Mouse (Mus musculus): ENCODE measurements at regions not wholly inside any gene's neighbourhood (a gene's known extent, or its start where the extent isn't known, plus 50 kb on each side); places are given as distances from the start of the nearest gene placed in this dataset.

DNA sequence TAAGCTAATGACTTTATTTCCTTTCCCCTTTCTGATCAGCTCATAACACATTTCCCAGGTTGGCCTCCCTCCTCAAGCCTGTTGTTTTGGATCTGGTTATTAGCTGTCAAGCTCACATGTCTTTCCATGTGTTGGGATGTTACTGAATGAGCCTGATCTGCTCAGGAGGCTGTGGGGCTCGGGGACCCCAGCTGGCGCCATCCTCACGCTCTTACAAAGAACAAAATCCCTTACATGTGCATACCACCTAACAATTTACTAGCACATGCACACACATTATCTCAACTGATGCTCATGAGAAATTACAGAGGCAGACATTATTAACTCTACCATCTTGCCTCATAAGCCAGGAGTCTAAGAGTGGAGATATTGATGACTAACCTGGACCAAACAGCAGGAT lies 102.2 kb downstream of the Cbln1 start:
- no peak for DNase-seq
- H3K4me3 ChIP-seq (replicated peaks; ENCODE audit: extremely low read depth, low read depth, low read length) = no peak overlapping the region
- no peaks in the 10 kb centered on the region for H3K4me1 ChIP-seq (ENCODE audit: control insufficient read depth, insufficient read depth, low read length)
- TF ChIP-seq POLR2A (IDR thresholded peaks at IDR 0.05; ENCODE audit: borderline replicate concordance, extremely low read depth, low read depth, low read length) (no peak), CTCF (IDR thresholded peaks at IDR 0.05; ENCODE audit: insufficient read depth, low read length) (no peak)
- 85% methylated on average over 3 of the region's 3 CpGs for WGBS

DNA sequence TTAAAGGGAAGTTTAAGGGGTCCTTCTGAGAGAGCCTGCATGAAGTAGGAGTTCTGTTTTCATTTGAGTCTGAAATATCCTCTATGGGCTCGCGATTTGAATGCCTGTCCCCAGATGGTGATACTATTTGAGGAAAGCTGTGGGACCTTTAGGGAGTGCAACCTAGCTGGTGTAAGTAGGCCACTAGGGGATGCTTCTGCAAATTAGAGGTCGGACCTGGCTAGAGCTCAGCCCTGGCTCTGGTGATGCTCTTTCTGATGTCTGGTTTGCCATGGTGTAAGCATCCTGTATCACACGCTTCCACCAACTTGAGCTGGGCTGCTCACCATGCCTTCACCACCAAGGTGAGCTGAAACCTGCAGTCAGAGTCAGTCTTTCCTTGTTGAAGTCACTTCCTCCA lies 121.9 kb downstream of the Cbln1 start:
- H3K4me1 ChIP-seq (ENCODE audit: control insufficient read depth, insufficient read depth, low read length) = no peaks in the 10 kb centered on the region
- H3K4me3 ChIP-seq (replicated peaks; ENCODE audit: extremely low read depth, low read depth, low read length) = no peak overlapping the region
- WGBS = 80% methylated on average over 4 of the region's 4 CpGs
- DNase-seq = no peak
- TF ChIP-seq POLR2A (IDR thresholded peaks at IDR 0.05; ENCODE audit: borderline replicate concordance, extremely low read depth, low read depth, low read length) = no peak
- TF ChIP-seq CTCF (IDR thresholded peaks at IDR 0.05; ENCODE audit: insufficient read depth, low read length) = no peak

DNA sequence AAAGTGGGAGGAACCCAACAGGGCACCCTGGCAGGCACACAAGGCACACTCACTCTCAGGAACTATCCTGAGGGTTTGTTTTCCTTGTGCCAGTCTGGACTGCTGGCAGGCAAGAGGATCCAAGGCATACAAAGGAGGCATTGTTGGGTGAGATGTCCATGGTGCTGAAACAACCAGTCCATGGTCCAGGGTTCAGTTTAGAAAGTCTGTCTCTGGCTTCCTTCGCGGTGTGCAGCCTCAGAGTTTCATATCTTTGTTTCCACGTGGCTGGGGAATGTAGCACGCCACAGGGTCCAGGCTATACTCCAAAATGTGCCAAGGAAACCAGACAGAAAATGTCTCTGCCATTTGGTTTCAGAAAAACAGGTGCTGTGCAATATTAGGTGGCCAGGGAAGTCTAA lies 122.6 kb downstream of the Cbln1 start:
- 44% methylated on average over 4 of the region's 4 CpGs for WGBS
- TF ChIP-seq POLR2A (IDR thresholded peaks at IDR 0.05; ENCODE audit: borderline replicate concordance, extremely low read depth, low read depth, low read length) (no peak), CTCF (IDR thresholded peaks at IDR 0.05; ENCODE audit: insufficient read depth, low read length) (no peak)
- no peak for DNase-seq
- Histone ChIP-seq H3K4me3 (replicated peaks; ENCODE audit: extremely low read depth, low read depth, low read length) (no peak overlapping the region), H3K4me1 (ENCODE audit: control insufficient read depth, insufficient read depth, low read length) (no peaks in the 10 kb centered on the region)

DNA sequence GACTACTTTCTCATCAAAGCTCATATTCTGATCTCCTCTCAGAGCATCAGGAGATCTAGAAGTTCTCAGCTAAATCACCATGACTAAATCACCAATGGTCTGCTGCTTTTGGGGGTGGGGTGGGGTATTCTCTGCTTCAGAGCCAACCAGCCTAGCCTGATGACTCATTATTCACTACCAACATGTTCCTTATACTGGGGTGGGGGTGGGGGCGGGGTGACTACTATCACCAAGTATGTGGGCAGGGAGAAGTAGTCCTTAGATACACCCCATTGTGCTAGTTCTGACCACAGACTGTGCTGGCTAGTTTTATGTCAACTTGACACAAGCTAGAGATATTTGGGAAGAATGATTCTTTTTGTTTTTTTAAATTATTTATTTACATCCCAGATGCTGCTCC lies 143.0 kb downstream of the Cbln1 start:
- WGBS = 94% methylated on average over 1 of the region's 1 CpGs
- no peak for DNase-seq

DNA sequence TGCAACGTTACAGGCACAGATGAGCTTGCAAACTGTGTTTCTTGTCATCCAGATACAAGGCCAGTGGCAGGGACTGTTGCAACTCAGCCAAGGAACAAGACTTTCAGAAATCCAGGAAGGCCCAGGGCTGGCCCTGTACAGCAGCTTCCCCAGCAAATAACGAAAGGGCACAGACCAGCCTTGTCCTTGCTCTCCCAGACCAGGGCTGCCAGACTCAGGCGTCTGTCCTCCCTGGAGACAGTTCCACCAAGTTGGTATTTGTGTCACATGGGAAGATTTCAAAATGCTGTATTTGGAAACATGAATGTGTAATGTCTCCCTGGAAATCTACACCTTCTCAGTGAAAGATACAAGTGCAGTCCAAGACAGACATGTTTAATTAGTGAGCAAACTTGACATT lies 157.8 kb downstream of the Cbln1 start:
- DNase-seq = no peak
- no peak overlapping the region for H3K4me3 ChIP-seq (replicated peaks; ENCODE audit: extremely low read depth, low read depth, low read length)
- 54% methylated on average over 3 of the region's 3 CpGs for WGBS
- no peaks in the 10 kb centered on the region for H3K4me1 ChIP-seq (ENCODE audit: control insufficient read depth, insufficient read depth, low read length)
- TF ChIP-seq POLR2A (IDR thresholded peaks at IDR 0.05; ENCODE audit: borderline replicate concordance, extremely low read depth, low read depth, low read length) (no peak), CTCF (IDR thresholded peaks at IDR 0.05; ENCODE audit: insufficient read depth, low read length) (no peak)

More for the DNA sequence above, 143.0 kb downstream of the Cbln1 start:
- TF ChIP-seq POLR2A (IDR thresholded peaks at IDR 0.05; ENCODE audit: borderline replicate concordance, extremely low read depth, low read depth, low read length) (no peak), CTCF (IDR thresholded peaks at IDR 0.05; ENCODE audit: insufficient read depth, low read length) (no peak)
- H3K4me3 ChIP-seq (replicated peaks; ENCODE audit: extremely low read depth, low read depth, low read length) = no peak overlapping the region
- no peaks in the 10 kb centered on the region for H3K4me1 ChIP-seq (ENCODE audit: control insufficient read depth, insufficient read depth, low read length)

DNA sequence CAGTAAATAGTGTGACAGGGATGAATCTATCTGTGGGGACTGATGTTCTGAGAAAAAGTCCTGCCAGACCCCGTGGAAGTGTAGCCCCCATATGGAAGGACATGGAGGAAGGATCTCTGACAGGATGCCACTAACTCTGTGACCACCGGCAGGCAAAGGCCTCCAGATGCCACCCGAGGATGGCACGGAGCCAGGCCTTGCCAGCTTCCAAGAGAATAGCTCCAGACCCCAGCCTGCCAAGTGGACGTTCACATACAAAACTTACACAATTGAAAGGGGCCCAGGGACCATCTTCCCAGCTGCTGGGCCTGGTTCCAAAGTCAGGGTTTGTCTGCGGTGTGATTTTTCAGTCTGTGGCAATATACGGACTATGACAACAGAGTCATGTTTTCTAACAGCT lies 161.1 kb downstream of the Cbln1 start:
- TF ChIP-seq CTCF (IDR thresholded peaks at IDR 0.05; ENCODE audit: insufficient read depth, low read length) (no peak), POLR2A (IDR thresholded peaks at IDR 0.05; ENCODE audit: borderline replicate concordance, extremely low read depth, low read depth, low read length) (no peak)
- 49% methylated on average over 7 of the region's 7 CpGs for WGBS
- Histone ChIP-seq H3K4me3 (replicated peaks; ENCODE audit: extremely low read depth, low read depth, low read length) (no peak overlapping the region), H3K4me1 (ENCODE audit: control insufficient read depth, insufficient read depth, low read length) (no peaks in the 10 kb centered on the region)
- no peak for DNase-seq

DNA sequence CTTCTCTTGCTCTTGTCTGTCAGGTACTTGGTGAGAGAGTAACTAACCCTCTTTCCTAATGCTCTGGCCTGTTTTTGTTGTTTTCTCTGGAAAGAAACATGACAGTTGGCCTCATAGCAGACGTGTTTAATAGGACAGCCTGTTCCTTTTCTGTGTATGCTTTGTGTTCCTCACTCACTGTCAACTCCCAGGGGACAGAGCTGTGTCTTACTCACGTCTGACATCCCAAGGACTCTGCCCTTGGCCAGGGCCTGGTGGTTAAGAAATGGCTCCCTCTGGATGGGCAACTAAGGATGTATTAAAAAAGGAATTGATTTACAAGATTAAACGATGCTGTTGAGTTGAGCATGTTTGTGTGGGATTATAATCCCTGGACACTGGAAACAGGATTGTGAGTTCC lies 164.1 kb downstream of the Cbln1 start:
- Histone ChIP-seq H3K4me1 (ENCODE audit: control insufficient read depth, insufficient read depth, low read length) (no peaks in the 10 kb centered on the region), H3K4me3 (replicated peaks; ENCODE audit: extremely low read depth, low read depth, low read length) (no peak overlapping the region)
- TF ChIP-seq POLR2A (IDR thresholded peaks at IDR 0.05; ENCODE audit: borderline replicate concordance, extremely low read depth, low read depth, low read length) (no peak), CTCF (IDR thresholded peaks at IDR 0.05; ENCODE audit: insufficient read depth, low read length) (no peak)
- 64% methylated on average over 3 of the region's 3 CpGs for WGBS
- DNase-seq = no peak

DNA sequence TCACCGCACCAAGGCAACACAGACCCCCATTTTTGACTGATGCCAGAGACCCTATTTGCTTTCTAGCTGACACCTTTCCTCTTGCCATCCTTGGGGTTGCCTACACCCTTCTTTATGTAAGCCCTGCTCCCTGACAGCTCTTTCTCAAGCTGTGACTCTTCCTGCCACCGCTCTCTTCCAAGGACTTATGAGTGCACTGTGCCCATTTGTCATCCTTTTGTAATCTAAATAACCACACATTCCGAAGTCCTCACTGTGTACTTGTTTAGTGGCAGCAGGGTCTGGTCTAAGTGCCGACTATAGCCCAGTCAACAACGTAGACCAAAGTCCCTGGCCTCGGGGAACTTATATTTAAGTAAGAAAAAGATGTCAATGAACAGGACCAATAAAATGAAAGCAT lies 167.4 kb downstream of the Cbln1 start:
- H3K4me3 ChIP-seq (replicated peaks; ENCODE audit: extremely low read depth, low read depth, low read length) = no peak overlapping the region
- no peaks in the 10 kb centered on the region for H3K4me1 ChIP-seq (ENCODE audit: control insufficient read depth, insufficient read depth, low read length)
- TF ChIP-seq POLR2A (IDR thresholded peaks at IDR 0.05; ENCODE audit: borderline replicate concordance, extremely low read depth, low read depth, low read length) (no peak), CTCF (IDR thresholded peaks at IDR 0.05; ENCODE audit: insufficient read depth, low read length) (no peak)
- 71% methylated on average over 6 of the region's 6 CpGs for WGBS
- no peak for DNase-seq

DNA sequence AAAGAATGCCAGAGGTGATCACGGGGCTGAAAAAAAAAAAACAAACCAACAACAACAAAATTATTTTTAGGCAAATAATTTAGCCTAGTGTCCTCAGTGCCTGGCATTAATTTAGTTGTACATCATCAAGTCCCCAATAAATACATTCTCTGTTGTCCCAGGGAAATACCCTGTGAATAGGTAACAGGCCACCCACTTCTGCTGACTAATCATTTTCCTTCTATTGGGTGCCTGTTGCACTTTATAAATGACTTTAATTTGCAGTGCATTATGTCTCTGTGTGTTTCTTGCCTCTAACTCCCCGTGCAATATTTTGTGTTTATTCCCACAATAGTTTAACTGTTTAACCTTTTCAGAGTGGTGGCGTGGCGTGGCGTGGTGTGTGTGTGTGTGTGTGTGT lies 168.9 kb downstream of the Cbln1 start:
- TF ChIP-seq POLR2A (IDR thresholded peaks at IDR 0.05; ENCODE audit: borderline replicate concordance, extremely low read depth, low read depth, low read length) = no peak
- no peak for TF ChIP-seq CTCF (IDR thresholded peaks at IDR 0.05; ENCODE audit: insufficient read depth, low read length)
- H3K4me1 ChIP-seq (ENCODE audit: control insufficient read depth, insufficient read depth, low read length) = no peaks in the 10 kb centered on the region
- H3K4me3 ChIP-seq (replicated peaks; ENCODE audit: extremely low read depth, low read depth, low read length) = no peak overlapping the region
- 76% methylated on average over 5 of the region's 5 CpGs for WGBS
- no peak for DNase-seq

DNA sequence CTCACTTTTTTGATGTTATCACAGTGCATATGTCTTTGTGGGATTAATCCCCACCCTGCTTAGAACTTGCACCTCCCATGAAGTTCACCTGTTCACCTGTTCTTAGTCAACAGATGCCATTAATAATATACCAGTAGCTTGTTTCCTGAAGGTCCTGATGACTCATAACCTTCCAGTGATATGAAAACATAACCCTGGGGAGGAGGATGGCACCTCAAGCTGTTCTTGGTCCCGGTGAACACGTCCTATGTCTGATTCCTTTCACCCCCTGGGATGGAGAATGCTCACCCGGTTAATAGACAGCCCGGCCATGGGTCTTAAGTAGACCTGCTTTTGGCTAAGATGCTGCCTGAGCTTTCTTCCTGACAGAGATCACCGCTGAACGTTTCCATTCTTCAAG lies 174.6 kb downstream of the Cbln1 start:
- WGBS = 87% methylated on average over 6 of the region's 6 CpGs
- no peak for TF ChIP-seq POLR2A (IDR thresholded peaks at IDR 0.05; ENCODE audit: borderline replicate concordance, extremely low read depth, low read depth, low read length)
- no peak for TF ChIP-seq CTCF (IDR thresholded peaks at IDR 0.05; ENCODE audit: insufficient read depth, low read length)
- no peak for DNase-seq

DNA sequence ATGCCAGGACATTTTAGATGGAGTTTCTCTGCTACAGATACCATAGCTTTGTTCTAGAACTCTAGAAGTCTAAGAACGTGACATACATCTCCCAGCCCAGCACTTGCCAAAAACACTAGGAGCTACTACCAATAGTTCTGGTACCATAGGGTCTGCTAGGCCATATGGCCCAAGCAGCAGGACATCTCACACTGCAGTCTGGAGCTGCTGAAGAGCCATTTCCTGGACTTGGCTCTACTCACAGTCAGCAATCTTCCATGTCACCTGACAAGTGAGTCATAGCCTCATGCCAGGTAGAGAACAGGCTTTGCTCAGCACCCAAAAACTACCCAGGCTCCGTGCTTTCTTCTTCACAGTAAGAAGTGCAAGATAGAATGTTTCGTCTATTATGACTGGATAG lies 175.1 kb downstream of the Cbln1 start:
- DNase-seq = no peak
- 78% methylated on average over 3 of the region's 3 CpGs for WGBS
- Histone ChIP-seq H3K4me3 (replicated peaks; ENCODE audit: extremely low read depth, low read depth, low read length) (no peak overlapping the region), H3K4me1 (ENCODE audit: control insufficient read depth, insufficient read depth, low read length) (no peaks in the 10 kb centered on the region)
- TF ChIP-seq POLR2A (IDR thresholded peaks at IDR 0.05; ENCODE audit: borderline replicate concordance, extremely low read depth, low read depth, low read length) = no peak

More for the DNA sequence above, 174.6 kb downstream of the Cbln1 start:
- Histone ChIP-seq H3K4me1 (ENCODE audit: control insufficient read depth, insufficient read depth, low read length) (no peaks in the 10 kb centered on the region), H3K4me3 (replicated peaks; ENCODE audit: extremely low read depth, low read depth, low read length) (no peak overlapping the region)

Data from lung, adult 2 months (tissue).